Mouse (Mus musculus) heart, adult 18-20 months (tissue): ENCODE measurements around the gene Ppp3ca. TPM values are rescaled to one million over a fixed set of nuclear protein-coding genes. Genes with fewer than 3 reads are reported as not detected.

ENCODE experiments used
- DNase-seq, 2 experiments: peaks; one replicate each; pipeline ENCODE4 v3.0.0; 2021 to 2022; ENCODE audit warnings: mixed read lengths in 1 of 2
- total RNA-seq, 2 experiments: library from RNA; stranded (reverse); gene quantifications; 2 replicates each; pipeline ENCODE4 v1.2.3; 2021

The Ppp3ca gene
- total RNA-seq, 2 experiments from 2014 or later = 42.9 to 44.5 TPM

- DNase-seq = no peak
These were observed 241.4 kb downstream of the Ppp3ca start for GRCm38 (mm10) chr3:136911276-136911675.

DNA sequence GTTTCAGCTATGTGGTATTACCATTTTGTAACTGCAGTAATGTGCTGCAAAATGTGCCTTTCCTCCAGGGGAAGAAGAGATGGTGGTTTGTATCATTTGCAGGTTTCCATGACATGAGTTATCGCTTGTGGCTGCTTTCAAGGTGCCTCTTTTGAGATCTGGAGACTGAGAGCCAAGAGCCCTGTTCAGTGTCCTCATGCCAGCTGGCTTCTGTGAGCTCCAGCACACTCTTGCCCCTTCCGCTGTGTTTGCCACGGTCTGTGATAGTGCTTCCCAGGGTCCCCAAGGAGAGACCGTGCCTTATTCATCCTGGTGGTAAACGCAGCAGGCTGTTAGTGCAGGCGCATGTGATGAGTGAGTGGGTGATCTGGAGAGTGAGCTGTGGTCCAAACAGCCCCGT is 247.2 kb downstream of the Ppp3ca start:
- peak in 1 of 2 experiments; percentile 13 for DNase-seq

DNA sequence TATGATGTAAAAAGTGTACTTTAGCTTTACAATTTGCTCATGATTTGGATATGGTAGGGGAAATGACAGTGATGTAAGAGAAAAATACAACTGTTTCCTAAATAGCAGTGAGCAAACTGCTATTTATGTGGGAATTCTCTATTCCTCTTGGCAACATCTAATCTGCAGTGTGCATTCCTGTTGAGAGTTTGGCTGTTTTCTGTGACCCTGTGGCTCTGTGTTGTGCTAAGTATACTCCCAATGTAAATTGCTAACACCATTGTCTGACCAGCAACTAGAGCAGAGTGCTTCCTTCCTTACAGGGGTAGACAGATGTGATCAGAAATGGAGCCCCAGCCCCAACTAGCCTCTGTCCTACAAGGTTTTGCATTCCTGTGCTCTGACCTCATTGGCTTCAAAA is 263.1 kb downstream of the Ppp3ca start:
- no peak for DNase-seq

GRCm38 (mm10) chr3:136940733-136941601 is 271.0 kb downstream of the Ppp3ca start:
- no peak for DNase-seq

DNA sequence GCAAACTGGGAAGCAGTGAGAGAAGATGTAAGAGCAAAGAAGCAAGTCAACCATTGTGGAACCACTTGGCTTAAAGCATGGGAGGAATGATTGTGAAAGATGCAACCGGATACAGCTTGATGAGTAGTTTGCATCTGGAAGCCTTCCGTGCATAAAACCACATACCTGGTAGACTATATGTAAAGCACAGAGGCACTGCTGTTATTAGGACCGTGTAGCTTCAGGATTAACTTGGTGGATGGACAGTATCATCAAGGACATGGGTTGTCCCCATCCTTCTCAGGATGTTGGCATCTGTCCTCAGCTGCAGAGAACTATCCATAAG is 271.6 kb downstream of the Ppp3ca start:
- no peak for DNase-seq

GRCm38 (mm10) chr3:136945550-136945949 is 275.6 kb downstream of the Ppp3ca start:
- no peak for DNase-seq

DNA sequence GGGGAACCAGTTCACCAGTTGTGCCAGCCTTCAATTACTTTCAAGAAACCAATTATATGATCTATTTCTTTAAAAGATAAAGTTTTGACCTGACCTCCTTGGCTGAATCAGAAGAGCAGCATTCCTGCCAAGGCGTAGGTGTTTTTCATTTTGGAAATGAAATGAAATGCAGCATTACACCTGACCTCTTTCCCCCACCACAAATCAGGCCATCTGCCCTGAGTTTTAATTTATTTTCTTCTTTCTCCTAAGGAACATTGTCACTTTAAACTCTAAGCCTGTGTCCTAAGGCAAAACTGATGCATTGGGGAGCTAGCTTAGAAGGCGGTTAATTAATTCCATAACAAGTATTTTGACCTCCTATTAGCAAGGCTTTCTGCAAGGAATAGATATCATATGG is 276.7 kb downstream of the Ppp3ca start:
- DNase-seq = no peak

DNA sequence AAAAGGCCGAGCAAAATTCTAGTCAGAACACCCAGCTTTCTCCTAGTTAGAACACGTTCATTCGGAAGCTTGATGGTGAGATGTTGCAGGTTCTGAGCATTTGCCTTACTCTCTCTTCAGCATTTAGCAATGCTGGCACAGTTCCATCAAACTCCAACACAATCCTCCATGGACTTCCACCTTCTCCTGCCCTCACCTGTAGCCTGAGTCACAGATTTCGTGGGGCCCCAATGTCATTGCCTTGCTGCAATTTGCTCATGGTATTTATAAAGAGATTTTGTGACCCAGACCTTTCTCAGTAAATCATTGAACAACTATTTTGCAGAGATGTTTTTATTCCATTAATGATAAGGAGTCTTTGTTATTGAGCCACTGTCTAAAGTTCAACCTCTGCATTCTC is 278.2 kb downstream of the Ppp3ca start:
- DNase-seq = no peak

GRCm38 (mm10) chr3:136951792-136952191 is 281.9 kb downstream of the Ppp3ca start:
- DNase-seq = no peak

GRCm38 (mm10) chr3:136952822-136953221 is 282.9 kb downstream of the Ppp3ca start:
- no peak for DNase-seq

DNA sequence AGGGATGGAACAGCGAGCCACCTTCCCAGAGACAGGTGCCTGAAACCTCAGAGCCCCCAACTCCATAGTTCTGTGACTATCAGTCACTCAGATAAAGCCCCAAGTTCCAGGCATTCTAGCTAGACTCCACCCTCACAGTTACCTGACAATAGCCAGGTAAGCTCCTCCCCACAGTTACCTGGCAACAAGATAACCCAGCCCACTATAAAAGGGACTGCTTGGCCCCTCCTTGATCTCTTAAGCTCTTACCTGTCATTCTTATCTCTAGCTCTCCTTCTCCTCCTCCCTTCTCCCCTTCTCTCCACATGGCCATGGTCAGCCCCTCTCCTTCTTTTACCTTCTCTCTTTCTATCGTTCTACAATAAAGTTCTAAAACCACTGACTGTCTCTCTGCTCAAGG is 285.1 kb downstream of the Ppp3ca start:
- no peak for DNase-seq

- DNase-seq = no peak
These were observed 290.4 kb downstream of the Ppp3ca start for GRCm38 (mm10) chr3:136960314-136960713.

- DNase-seq = no peak
These were observed 296.9 kb downstream of the Ppp3ca start for GRCm38 (mm10) chr3:136966786-136967185.

DNA sequence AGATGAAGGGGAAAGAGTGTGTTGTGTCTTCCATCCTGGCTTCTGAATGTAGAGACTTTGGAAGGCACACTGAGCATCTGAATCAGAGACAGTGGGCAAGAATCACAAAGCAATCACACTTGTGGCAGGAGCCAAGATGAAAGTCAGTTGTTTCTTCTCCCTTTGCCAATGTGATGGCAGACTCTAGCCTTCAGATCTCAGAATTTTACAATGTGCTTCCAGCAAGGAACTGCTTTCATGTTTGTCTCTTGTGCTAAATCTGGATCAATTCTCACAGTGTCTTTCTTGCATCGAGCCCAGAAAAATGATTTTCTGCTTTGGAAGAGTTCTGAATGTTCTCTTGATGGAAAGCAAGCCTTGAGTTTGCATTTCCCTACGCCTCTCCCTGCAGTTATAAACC is 297.6 kb downstream of the Ppp3ca start:
- DNase-seq = no peak

DNA sequence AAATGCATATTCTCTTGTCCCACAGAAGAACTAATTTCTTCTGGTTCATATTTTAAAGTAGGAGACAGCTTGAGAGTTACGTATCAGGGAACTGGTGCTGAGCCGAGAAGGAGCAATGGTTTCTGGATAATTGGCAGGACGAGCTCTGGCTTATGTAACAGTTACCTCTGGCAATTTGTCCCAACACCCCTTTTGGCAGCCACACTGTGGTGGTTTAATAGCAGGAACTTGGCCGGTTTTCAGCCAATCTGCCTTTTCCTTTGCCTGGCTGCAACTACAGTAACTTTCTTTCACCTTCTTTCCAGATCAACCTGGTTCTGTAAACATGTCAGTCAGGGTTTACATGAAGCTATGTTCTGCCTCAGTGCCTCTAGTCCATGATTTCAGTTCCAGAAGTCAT is 299.9 kb downstream of the Ppp3ca start:
- peak; percentile 58 to 64 for DNase-seq

- DNase-seq = no peak
These were observed 307.9 kb downstream of the Ppp3ca start for GRCm38 (mm10) chr3:136977859-136978258.

DNA sequence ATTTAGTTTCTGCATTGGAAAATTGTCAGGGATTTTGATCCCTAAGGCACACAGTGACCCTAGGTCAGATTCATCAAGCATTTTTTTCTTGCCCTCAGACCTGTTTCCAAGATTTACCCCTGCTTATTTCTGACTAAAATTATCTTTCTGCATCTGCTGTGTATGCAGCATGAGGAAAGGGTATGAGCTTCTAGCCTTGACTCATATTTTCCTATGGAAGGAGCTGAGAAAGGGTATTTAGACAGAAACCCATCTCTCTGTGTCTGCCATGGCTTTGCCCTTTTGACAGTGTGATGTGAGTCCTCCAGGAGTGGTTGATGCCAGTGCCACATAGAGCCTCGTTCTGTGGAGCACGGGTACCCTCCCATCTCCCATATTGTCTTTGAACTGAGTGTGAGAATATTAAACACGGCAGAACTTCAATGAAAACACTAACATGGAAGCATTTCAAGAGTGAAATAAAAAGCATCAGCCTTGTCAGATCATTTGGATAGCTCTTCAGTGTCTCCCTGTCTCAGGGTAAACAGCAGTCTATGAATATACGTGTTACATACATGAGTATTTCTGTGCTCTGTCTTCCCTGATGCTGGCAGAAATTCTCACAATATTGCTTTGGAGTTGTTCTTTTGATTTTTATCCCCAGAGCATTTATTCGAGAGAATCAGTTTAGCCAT is 311.1 kb downstream of the Ppp3ca start:
- DNase-seq = no peak

- DNase-seq = no peak
These were observed 311.6 kb downstream of the Ppp3ca start for GRCm38 (mm10) chr3:136981589-136981924.

GRCm38 (mm10) chr3:136982021-136982420 is 312.1 kb downstream of the Ppp3ca start:
- DNase-seq = no peak

DNA sequence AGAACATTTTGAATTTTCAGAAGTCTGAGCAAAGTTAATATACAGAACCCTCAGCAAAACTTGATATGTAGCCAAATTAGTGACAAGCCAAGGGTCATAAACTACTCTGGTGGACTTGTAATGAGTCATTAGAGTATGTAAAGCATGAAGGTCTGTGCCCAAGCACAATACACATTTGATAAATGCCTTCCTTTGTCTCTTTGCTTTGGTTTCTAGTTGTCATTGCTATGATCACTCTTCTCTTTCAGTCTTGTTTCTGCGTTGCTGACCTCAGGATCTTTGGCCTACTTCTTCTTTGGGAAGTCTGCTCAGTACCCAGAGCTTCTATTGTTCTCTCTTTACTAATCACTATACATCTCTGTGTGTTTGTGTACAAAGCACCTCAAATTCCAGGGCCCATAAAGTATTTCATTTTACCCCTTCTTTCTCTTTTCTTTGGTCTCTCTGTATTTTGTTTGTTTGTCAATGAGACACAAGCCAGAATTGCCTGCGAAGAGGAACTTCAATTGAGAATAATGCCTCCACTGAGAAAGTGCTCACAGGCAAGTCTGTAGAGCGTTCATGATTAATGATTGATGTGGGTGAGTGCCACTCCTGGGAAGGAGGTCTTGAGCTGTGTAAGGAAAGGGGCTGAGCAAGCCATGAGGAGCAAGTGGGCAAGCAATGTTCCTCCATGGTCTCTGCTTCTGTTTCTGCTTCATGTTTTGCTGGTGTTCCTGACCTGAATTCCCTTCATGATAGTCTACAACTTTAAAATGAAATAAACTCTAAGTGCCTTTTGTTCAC is 316.4 kb downstream of the Ppp3ca start:
- DNase-seq = no peak
